10 mouse cellular contexts compared by ENCODE assay signal in genomic region chr9:41585771-41586170, GRCm38 (mm10).
DNase-seq lines count a peak whose midpoint lies in the region; ATAC-seq lines count a peak whose summit lies in the region.
"Had no signal": no experiment of that assay in that cellular context is flagged by ENCODE, and none has a peak within 500 bp of the region (broad histone marks: within the 10 kb centered on the region; RNA-seq: fewer than 3 reads in every experiment).

No protein-coding gene starts in this region.

- H3K9ac ChIP-seq in limb, embryonic 15.5 days, result peak overlapping the region; percentile 33

- H3K27me3 ChIP-seq in limb, embryonic 15.5 days, result no peaks in the 10 kb centered on the region

- no peak for ATAC-seq in limb, embryonic 15.5 days (ENCODE audit: insufficient number of reproducible peaks, low FRiP score, low TSS enrichment, low read depth)
- ATAC-seq: inflammation-experienced regulatory T-cells, adult 6 months had no signal

- peaks cover 40% of the 10 kb centered on the region for H3K4me1 ChIP-seq in limb, embryonic 15.5 days

- H3K27ac ChIP-seq in limb, embryonic 15.5 days, result peak overlapping the region; percentile 67

- WGBS in limb, embryonic 15.5 days, result 16% methylated on average over 5 of the region's 5 CpGs

- peak; percentile 44 for DNase-seq in heart, adult 11 months
- no peak for DNase-seq in heart, postnatal 4 days
- peak; percentile 10 for DNase-seq in retina, postnatal 1 day
- DNase-seq in retina, embryonic 14.5 days (ENCODE audit: low spot score), result no peak
- DNase-seq in right cerebral cortex, adult 18-20 months, result no peak
- no peak for DNase-seq in right cerebral cortex, postnatal 14 days
- DNase-seq in ovary, adult 18-20 months (ENCODE audit: low spot score), result no peak
- DNase-seq: lung, adult 18-20 months had no signal

- no peaks in the 10 kb centered on the region for H3K9me3 ChIP-seq in limb, embryonic 15.5 days

- peak overlapping the region; percentile 19 for H3K4me3 ChIP-seq in limb, embryonic 15.5 days

- H3K4me2 ChIP-seq in limb, embryonic 15.5 days, result peak overlapping the region; percentile 33

- H3K36me3 ChIP-seq in limb, embryonic 15.5 days, result peaks cover 24% of the 10 kb centered on the region

Comparison
In these comparisons a context has a peak if more than half of its experiments do, and no peak if none do; other contexts are left out.
1. DNase-seq: peak in heart, adult 11 months (single experiment) and retina, postnatal 1 day (single experiment); none in heart, postnatal 4 days (single experiment), retina, embryonic 14.5 days (single experiment), right cerebral cortex, adult 18-20 months (single experiment), right cerebral cortex, postnatal 14 days (single experiment) and ovary, adult 18-20 months (single experiment).